Mouse (Mus musculus) cortical plate, adult 2 months (tissue): ENCODE measurements at regions not wholly inside any gene's neighbourhood (a gene's known extent, or its start where the extent isn't known, plus 50 kb on each side); places are given as distances from the start of the nearest gene placed in this dataset.

Source experiments
- CTCF ChIP-seq: fragments of 200-500 bp; IDR thresholded peaks from 2 replicates; pipeline ENCODE4 v1.5.1; 2011; ENCODE audit warnings: mild to moderate bottlenecking, control low read depth, low read length; ENCODE audit not compliant: insufficient read depth; ENCODE audit errors: extremely low read depth
- POLR2A ChIP-seq: fragments of 200-500 bp; IDR thresholded peaks from 2 replicates; pipeline ENCODE4 v1.6.1; 2011; ENCODE audit warnings: mild to moderate bottlenecking, low read length, control low read depth; ENCODE audit not compliant: insufficient read depth; ENCODE audit errors: extremely low read depth

GRCm38 (mm10) chr15:59138393-59139107, 249.5 kb downstream of the Gm49356 start:
- TF ChIP-seq POLR2A (no peak), CTCF (no peak)
